Mouse (Mus musculus) liver, embryonic 14.5 days (tissue): ENCODE measurements at regions not wholly inside any gene's neighbourhood (a gene's known extent, or its start where the extent isn't known, plus 50 kb on each side); places are given as distances from the start of the nearest gene placed in this dataset.

ENCODE experiments used
- ATAC-seq: fragments of 200-750 bp; cut with Nextera tagmentation; 2 replicates; pipeline ENCODE4 v1.8.0; 2017; ENCODE audit warnings: moderate number of reproducible peaks, mild to moderate bottlenecking, moderate library complexity; ENCODE audit not compliant: insufficient read depth
- DNase-seq, 3 experiments: peaks; one replicate each; pipeline ENCODE4 v3.0.0-alpha.2; 2012 to 2013; ENCODE audit warnings: low read depth in 3 of 3, low spot score in 3 of 3
- H3K27ac ChIP-seq: fragments of 300-500 bp; sonication (generic); 2 replicates; pipeline ENCODE4 v1.5.1; 2014; ENCODE audit warnings: moderate library complexity, mild to moderate bottlenecking, control low read depth, inconsistent platforms
- H3K27me3 ChIP-seq: fragments of 300-500 bp; sonication (generic); 2 replicates; pipeline ENCODE4 v1.6.1; 2014; ENCODE audit warnings: mild to moderate bottlenecking, low read length, moderate library complexity; ENCODE audit not compliant: control insufficient read depth, insufficient read depth
- H3K36me3 ChIP-seq: fragments of 300-500 bp; sonication (generic); replicated peaks from 2 replicates; pipeline ENCODE4 v1.6.1; 2014; ENCODE audit warnings: low read depth; ENCODE audit not compliant: control insufficient read depth, insufficient read depth
- H3K4me1 ChIP-seq, 2 experiments: fragments of 200-500 bp in 1 of 2; fragments of 300-500 bp in 1 of 2; sonication (generic) in 1 of 2; replicated peaks; 2 replicates each; pipeline ENCODE4 v1.6.1; 2012 to 2014; ENCODE audit warnings: antibody characterized with exemption in 1 of 2, inconsistent platforms in 1 of 2, low read length in 1 of 2; ENCODE audit not compliant: control insufficient read depth in 2 of 2, insufficient read depth in 2 of 2
- H3K4me2 ChIP-seq: fragments of 300-500 bp; sonication (generic); 2 replicates; pipeline ENCODE4 v1.6.1; 2014; ENCODE audit warnings: low read depth, mild to moderate bottlenecking, control low read depth, moderate library complexity
- H3K4me3 ChIP-seq, 2 experiments: fragments of 200-500 bp in 1 of 2; fragments of 300-500 bp in 1 of 2; sonication (generic) in 1 of 2; 2 replicates each; pipeline ENCODE4 v1.5.1; 2012 to 2014; ENCODE audit warnings: low read depth in 2 of 2, low read length in 2 of 2, mild to moderate bottlenecking in 2 of 2, control low read depth in 1 of 2, inconsistent platforms in 1 of 2, moderate library complexity in 1 of 2; ENCODE audit not compliant: insufficient read depth in 1 of 2
- H3K9ac ChIP-seq: fragments of 300-500 bp; sonication (generic); replicated peaks from 2 replicates; pipeline ENCODE4 v1.6.1; 2014; ENCODE audit warnings: mild to moderate bottlenecking, control low read depth, moderate library complexity
- H3K9me3 ChIP-seq: fragments of 300-500 bp; sonication (generic); 2 replicates; pipeline ENCODE4 v1.6.1; 2016; ENCODE audit warnings: low read length, mixed read lengths; ENCODE audit not compliant: control insufficient read depth
- CTCF ChIP-seq: IDR thresholded peaks from 2 replicates; pipeline ENCODE4 v1.5.1; 2016; ENCODE audit warnings: antibody characterized with exemption, low read depth, control low read depth
- EP300 ChIP-seq: IDR thresholded peaks from 2 replicates; pipeline ENCODE4 v1.6.1; 2016; ENCODE audit warnings: antibody characterized with exemption, low read depth
- WGBS: fragments of 180-500 bp; shearing (Covaris S2); extraction: QIAGEN DNeasy Blood & Tissue Kit; methylation state at CpG from one replicate; pipeline ENCODE4 v1.1.7; 2014; ENCODE audit not compliant: insufficient replicate concordance; 5-methylcytosine and 5-hydroxymethylcytosine counted together

DNA sequence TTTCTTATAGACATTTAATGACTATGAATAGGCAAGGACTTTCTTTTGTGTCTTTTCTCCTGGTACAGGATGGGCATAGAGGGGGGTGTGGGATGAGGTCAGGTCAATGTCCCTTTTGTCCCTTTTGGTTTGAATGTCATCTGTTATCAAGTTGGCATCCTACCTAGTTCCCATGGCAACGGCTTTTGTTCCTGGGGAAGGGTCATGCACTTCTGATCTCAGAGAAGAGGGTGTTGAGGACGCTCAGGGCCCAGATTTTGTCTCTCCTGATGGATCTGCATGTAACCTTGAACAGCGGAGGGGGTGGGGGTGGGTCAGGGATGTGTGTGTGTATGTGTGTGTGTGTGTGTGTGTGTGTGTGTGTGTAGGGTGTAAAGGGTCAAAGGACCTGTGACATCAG, 167.8 kb downstream of the Vrk1 start:
- TF ChIP-seq CTCF = no peak
- TF ChIP-seq EP300 = no peak
- no peak overlapping the region for H3K9ac ChIP-seq
- H3K36me3 ChIP-seq = no peaks in the 10 kb centered on the region
- H3K27me3 ChIP-seq = peaks cover 21% of the 10 kb centered on the region
- H3K4me3 ChIP-seq = no peak overlapping the region
- H3K4me1 ChIP-seq = no peaks in the 10 kb centered on the region
- 52% methylated on average over 3 of the region's 3 CpGs for WGBS
- no peak for DNase-seq
- no peak overlapping the region for H3K27ac ChIP-seq
- H3K9me3 ChIP-seq = no peaks in the 10 kb centered on the region
- H3K4me2 ChIP-seq = no peak overlapping the region
- no peak for ATAC-seq

GRCm38 (mm10) chr12:106178688-106179205, 168.7 kb downstream of the Vrk1 start:
- no peak overlapping the region for H3K9ac ChIP-seq
- H3K27ac ChIP-seq = no peak overlapping the region
- H3K27me3 ChIP-seq = peaks cover 18% of the 10 kb centered on the region
- H3K4me3 ChIP-seq = no peak overlapping the region
- ATAC-seq (no peak), DNase-seq (no peak)
- H3K4me2 ChIP-seq = no peak overlapping the region
- TF ChIP-seq EP300 (no peak), CTCF (no peak)
- H3K9me3 ChIP-seq = no peaks in the 10 kb centered on the region
- no peaks in the 10 kb centered on the region for H3K4me1 ChIP-seq
- 63% methylated on average over 11 of the region's 11 CpGs for WGBS
- H3K36me3 ChIP-seq = no peaks in the 10 kb centered on the region

DNA sequence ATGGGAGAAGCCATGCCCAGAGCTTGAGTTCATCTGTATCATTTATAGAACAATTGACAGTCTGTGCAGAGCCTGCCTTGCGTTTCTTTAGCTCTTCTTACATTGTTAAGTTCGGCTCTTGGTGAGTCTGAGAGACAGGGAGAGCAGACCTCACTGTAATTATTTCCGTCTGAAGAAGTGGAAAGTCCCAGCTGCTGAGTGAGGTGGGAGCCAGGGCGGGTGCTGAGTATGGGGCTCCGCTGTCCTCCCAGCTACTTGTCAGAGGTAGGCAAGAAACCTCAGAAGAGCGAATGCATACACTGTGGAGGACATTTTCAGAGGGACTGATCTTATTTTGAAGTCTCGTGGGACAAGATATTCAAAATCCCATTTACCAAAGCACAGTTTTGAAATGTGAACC, 172.9 kb downstream of the Vrk1 start:
- ATAC-seq (no peak), DNase-seq (no peak)
- H3K9ac ChIP-seq = no peak overlapping the region

DNA sequence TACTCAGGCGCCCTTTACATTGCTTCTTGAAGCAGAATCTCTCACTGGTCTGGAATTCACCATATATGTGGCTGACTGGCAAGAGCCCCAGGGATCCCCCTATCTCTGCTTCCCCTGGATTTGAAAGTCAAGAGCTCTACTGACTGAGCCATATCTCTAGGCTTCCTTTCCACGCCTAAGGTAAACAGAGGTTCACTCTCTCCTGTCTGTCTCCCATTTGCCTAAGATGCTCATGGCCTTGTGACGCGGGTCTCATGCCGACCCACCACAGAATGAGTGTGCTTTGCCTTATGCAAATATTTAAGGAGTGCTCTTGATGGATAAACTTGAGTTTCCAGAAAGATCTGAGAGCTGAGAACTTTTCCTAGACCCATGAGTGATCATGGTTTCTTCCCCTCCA, 173.9 kb downstream of the Vrk1 start:
- H3K9ac ChIP-seq = no peak overlapping the region
- ATAC-seq (no peak), DNase-seq (no peak)
- H3K4me2 ChIP-seq = no peak overlapping the region
- H3K36me3 ChIP-seq = no peaks in the 10 kb centered on the region
- WGBS = 61% methylated on average over 5 of the region's 5 CpGs
- TF ChIP-seq EP300 (no peak), CTCF (no peak)
- H3K27me3 ChIP-seq = no peaks in the 10 kb centered on the region
- H3K9me3 ChIP-seq = no peaks in the 10 kb centered on the region
- no peak overlapping the region for H3K27ac ChIP-seq
- H3K4me3 ChIP-seq = no peak overlapping the region
- H3K4me1 ChIP-seq = no peaks in the 10 kb centered on the region

More for the DNA sequence above, 172.9 kb downstream of the Vrk1 start:
- H3K4me1 ChIP-seq = no peaks in the 10 kb centered on the region
- TF ChIP-seq CTCF (no peak), EP300 (no peak)
- 61% methylated on average over 7 of the region's 7 CpGs for WGBS
- no peak overlapping the region for H3K27ac ChIP-seq
- H3K4me3 ChIP-seq = no peak overlapping the region
- H3K36me3 ChIP-seq = no peaks in the 10 kb centered on the region
- H3K27me3 ChIP-seq = no peaks in the 10 kb centered on the region
- no peak overlapping the region for H3K4me2 ChIP-seq
- no peaks in the 10 kb centered on the region for H3K9me3 ChIP-seq

GRCm38 (mm10) chr12:106185398-106186077, 175.5 kb downstream of the Vrk1 start:
- DNase-seq = no peak

More at GRCm38 (mm10) chr12:106185398-106186077, 175.5 kb downstream of the Vrk1 start:
- no peak overlapping the region for H3K27ac ChIP-seq
- no peaks in the 10 kb centered on the region for H3K27me3 ChIP-seq
- no peak for ATAC-seq
- H3K4me1 ChIP-seq = no peaks in the 10 kb centered on the region
- no peak overlapping the region for H3K4me3 ChIP-seq
- WGBS = 67% methylated on average over 18 of the region's 18 CpGs
- no peak overlapping the region for H3K9ac ChIP-seq
- H3K9me3 ChIP-seq = no peaks in the 10 kb centered on the region
- H3K4me2 ChIP-seq = no peak overlapping the region
- H3K36me3 ChIP-seq = no peaks in the 10 kb centered on the region
- no peak for TF ChIP-seq CTCF
- no peak for TF ChIP-seq EP300
